Mouse (Mus musculus) T-cell, adult 2 months (primary cell): ENCODE measurements around the gene Slx4ip.

ENCODE experiments used
- DNase-seq: peaks from one replicate; pipeline ENCODE4 v3.0.0; 2022; ENCODE audit warnings: low spot score

Slx4ip gene

GRCm38 (mm10) chr2:137107203-137107602 lies 216.2 kb downstream of the Slx4ip start:
- DNase-seq, result no peak

GRCm38 (mm10) chr2:137107946-137108345 lies 216.9 kb downstream of the Slx4ip start:
- no peak for DNase-seq

- DNase-seq, result no peak
These were observed 218.5 kb downstream of the Slx4ip start for GRCm38 (mm10) chr2:137109321-137110213.

- DNase-seq, result no peak
These were observed 219.3 kb downstream of the Slx4ip start for GRCm38 (mm10) chr2:137110214-137110898.

GRCm38 (mm10) chr2:137113288-137114061 lies 222.5 kb downstream of the Slx4ip start:
- no peak for DNase-seq

GRCm38 (mm10) chr2:137114248-137115096 lies 223.5 kb downstream of the Slx4ip start:
- DNase-seq, result no peak

GRCm38 (mm10) chr2:137115241-137116024 lies 224.4 kb downstream of the Slx4ip start:
- DNase-seq, result no peak

GRCm38 (mm10) chr2:137116025-137116674 lies 225.1 kb downstream of the Slx4ip start, which contains the start of gene Jag1:
Gene Jag1, minus strand, starts transcription at chr2:137116644.
- DNase-seq, result no peak

- peak; percentile 15 for DNase-seq
These were observed 225.8 kb downstream of the Slx4ip start for GRCm38 (mm10) chr2:137116675-137117320.

GRCm38 (mm10) chr2:137117321-137117690 lies 226.3 kb downstream of the Slx4ip start:
- peak; percentile 14 for DNase-seq
